Mouse (Mus musculus) forelimb bud, embryonic 11.5 days (tissue): ENCODE measurements around the gene Prrt3.
A peak's percentile ranks its signal among the peaks of the same experiment; 100 is the strongest.

Source experiments
- DNase-seq: peaks from one replicate; pipeline ENCODE4 v3.0.0-alpha.2; 2012; ENCODE audit warnings: low read depth, low spot score

Prrt3 gene

GRCm38 (mm10) chr6:113489410-113489809 lies 12.3 kb downstream of the Prrt3 start:
- DNase-seq: no peak

GRCm38 (mm10) chr6:113487125-113487576 lies 14.6 kb downstream of the Prrt3 start:
- DNase-seq: peak; percentile 81

- DNase-seq: no peak
Measured at GRCm38 (mm10) chr6:113483729-113484128, 18.0 kb downstream of the Prrt3 start.

GRCm38 (mm10) chr6:113483100-113483615 lies 18.6 kb downstream of the Prrt3 start, which contains the start of gene Creld1:
TSS of gene Creld1 (plus strand) at chr6:113483297.
- DNase-seq: peak; percentile 89

GRCm38 (mm10) chr6:113482477-113483099 lies 19.1 kb downstream of the Prrt3 start:
- no peak for DNase-seq

GRCm38 (mm10) chr6:113480555-113481373 lies 21.0 kb downstream of the Prrt3 start:
- DNase-seq: no peak

GRCm38 (mm10) chr6:113478906-113479305 lies 22.8 kb downstream of the Prrt3 start:
- DNase-seq: no peak

GRCm38 (mm10) chr6:113477353-113477752 lies 24.4 kb downstream of the Prrt3 start:
- DNase-seq: no peak

- DNase-seq: no peak
Measured at GRCm38 (mm10) chr6:113473715-113474114, 28.0 kb downstream of the Prrt3 start.

GRCm38 (mm10) chr6:113473246-113473645 lies 28.5 kb downstream of the Prrt3 start:
- no peak for DNase-seq

- DNase-seq: no peak
Measured at GRCm38 (mm10) chr6:113472061-113472460, 29.7 kb downstream of the Prrt3 start.

- no peak for DNase-seq
Measured at GRCm38 (mm10) chr6:113471297-113471936, 30.3 kb downstream of the Prrt3 start, which contains the start of gene Il17rc. TSS of gene Il17rc (plus strand) at chr6:113471427.

- peak; percentile 74 for DNase-seq
Measured at GRCm38 (mm10) chr6:113469432-113469831, 32.3 kb downstream of the Prrt3 start.

GRCm38 (mm10) chr6:113469021-113469420 lies 32.7 kb downstream of the Prrt3 start:
- DNase-seq: peak; percentile 78

- no peak for DNase-seq
Measured at GRCm38 (mm10) chr6:113468512-113468911, 33.2 kb downstream of the Prrt3 start.

- no peak for DNase-seq
Measured at GRCm38 (mm10) chr6:113465602-113466001, 36.1 kb downstream of the Prrt3 start.

- no peak for DNase-seq
Measured at GRCm38 (mm10) chr6:113464040-113464439, 37.7 kb downstream of the Prrt3 start.

GRCm38 (mm10) chr6:113458635-113459034 lies 43.1 kb downstream of the Prrt3 start:
- DNase-seq: no peak

GRCm38 (mm10) chr6:113457952-113458534 lies 43.7 kb downstream of the Prrt3 start, which contains the start of gene Il17re:
TSS of gene Il17re (plus strand) at chr6:113458484.
- DNase-seq: no peak

- DNase-seq: no peak
Measured at GRCm38 (mm10) chr6:113455007-113455406, 46.7 kb downstream of the Prrt3 start.

- no peak for DNase-seq
Measured at GRCm38 (mm10) chr6:113451839-113452238, 49.9 kb downstream of the Prrt3 start.

- no peak for DNase-seq
Measured at GRCm38 (mm10) chr6:113447639-113448038, 54.1 kb downstream of the Prrt3 start.
